Mouse (Mus musculus): ENCODE measurements around the gene Hmbs.
"Not testable (repeated sequence)": the region's sequence is repeated elsewhere in the genome, so short reads cannot be mapped to it uniquely, and the experiment has no call there.

Hmbs gene

DNA sequence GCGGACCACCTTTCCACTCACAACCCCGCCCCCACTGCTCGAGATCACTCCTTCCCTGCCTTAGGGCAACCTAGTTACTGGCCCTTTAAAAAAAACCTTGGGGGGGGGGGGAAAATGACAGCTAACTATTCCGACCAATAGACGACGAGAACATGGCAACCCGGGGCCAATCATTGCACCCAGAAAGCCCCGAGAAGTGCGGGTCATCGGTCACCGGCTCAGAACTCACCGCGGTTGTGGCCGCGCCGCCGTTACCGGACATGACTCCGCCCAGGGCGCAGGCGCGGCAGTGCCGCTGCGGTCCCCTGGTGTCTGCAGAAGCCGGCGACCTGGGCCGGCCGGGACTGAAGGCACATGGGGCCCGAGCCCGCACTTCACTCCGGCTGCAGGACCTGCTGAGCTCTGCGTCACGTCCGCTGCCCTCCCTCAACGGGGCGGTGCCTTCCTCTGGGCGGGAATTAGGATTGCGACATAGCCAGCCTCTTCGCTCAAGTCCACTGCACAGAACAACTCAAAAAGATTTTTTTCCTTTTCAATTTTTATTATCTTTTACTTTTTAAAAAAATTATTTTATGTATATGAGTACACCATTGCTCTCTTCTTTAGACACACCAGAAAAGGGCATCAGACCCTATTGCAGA, at the start of gene Hmbs:
Gene Hmbs (minus strand): TSS at position 448 of the 641 bp plus-strand sequence.
- peak; percentile 93 to 94 for DNase-seq (ENCODE audit: low spot score in 2 of 2)

DNA sequence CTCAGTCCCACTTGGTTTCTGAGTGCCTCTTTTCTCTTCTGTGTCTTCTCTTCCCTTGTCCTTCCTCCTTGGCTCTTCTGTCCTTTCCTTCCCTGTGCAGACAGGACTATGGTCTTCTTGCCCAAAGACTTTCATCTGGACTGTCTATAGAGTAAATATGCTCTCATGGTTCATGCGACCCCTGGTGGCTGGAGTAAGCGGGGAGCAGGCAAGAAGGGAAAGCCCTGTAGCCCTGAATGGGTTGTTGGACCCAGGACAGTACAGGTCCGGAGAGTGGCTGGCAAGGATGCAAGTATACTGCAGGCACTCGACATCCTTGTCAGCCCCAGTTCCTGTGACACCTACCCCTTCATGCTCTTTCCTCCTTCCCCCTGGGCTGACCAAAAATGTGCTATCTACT, 47.4 kb upstream of the Hmbs start:
- peak; percentile 70 to 89 for DNase-seq (ENCODE audit: low spot score in 2 of 2)

DNA sequence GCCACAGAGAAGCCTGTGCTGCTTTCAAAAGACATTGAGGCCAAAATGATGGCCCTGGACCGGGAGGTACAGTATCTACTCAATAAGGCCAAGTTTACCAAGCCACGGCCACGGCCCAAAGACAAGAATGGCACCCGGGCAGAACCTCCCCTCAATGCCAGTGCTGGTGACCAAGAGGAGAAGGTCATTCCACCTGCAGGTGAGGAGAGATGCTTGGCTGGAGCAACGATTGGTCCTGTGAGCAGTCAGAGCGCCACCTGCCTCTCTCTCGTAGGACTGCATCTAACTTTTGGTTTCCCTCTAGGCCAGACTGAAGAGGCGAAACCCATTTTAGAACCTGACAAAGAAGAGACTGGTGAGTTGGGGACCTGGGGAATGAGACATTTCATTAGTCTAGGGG, 45.2 kb upstream of the Hmbs start:
- DNase-seq (ENCODE audit: low spot score in 2 of 2): peak; percentile 51 to 80

DNA sequence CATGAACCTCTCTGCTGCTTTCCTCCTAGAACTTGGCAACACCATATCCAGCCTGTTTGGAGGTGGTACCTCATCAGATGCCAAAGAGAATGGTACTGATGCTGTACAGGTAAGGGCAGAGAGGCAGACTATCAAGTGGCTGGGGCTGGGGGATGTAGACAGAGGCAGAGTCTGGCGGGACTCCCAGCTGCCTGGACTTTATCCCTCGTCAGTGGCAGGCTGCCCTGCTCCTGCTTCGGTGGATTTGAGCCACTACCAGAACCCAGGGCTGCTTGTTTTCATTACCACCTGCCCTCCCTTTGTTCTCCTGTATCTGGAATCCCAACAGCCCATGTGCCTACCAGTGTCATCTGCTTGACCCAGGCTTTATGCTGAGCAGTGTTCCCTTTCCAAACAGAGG, 43.2 kb upstream of the Hmbs start:
- no peak for DNase-seq (ENCODE audit: low spot score in 2 of 2)

DNA sequence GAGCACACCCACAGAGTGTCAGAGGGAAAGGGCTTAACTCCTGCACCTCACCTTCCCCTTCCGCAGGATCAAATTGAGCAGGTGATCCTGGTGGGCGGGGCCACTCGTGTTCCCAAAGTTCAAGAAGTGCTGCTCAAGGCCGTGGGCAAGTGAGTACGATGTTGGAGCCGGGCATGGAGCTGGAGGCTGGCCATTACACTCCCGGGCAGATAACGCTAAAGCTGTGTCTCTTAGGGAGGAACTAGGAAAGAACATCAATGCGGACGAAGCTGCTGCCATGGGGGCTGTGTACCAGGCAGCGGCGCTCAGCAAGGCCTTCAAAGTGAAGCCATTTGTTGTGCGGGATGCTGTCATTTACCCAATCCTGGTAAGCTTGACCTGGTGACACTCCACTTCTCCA, 40.6 kb upstream of the Hmbs start:
- no peak for DNase-seq (ENCODE audit: low spot score in 2 of 2)

DNA sequence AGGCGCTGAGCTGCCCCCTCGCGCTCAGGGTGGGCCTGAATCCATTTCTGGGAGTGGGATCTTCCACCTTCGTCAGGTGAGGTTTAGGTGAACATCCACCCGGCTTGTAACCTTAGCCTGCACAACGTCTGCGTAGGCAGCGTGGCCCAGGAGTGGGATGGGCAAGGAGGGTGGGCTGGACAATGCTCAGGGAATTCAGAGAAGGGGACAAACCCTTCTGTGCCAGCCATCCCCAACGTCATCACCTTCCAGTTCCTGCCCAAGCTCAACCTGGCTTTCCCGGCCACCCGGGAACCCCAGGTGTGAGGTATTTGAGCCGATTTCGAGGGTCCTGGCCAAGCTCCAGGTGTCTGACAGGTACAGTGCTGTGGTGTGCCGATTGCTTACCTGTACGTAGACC, 35.8 kb upstream of the Hmbs start:
- DNase-seq (ENCODE audit: low spot score in 2 of 2): no peak

DNA sequence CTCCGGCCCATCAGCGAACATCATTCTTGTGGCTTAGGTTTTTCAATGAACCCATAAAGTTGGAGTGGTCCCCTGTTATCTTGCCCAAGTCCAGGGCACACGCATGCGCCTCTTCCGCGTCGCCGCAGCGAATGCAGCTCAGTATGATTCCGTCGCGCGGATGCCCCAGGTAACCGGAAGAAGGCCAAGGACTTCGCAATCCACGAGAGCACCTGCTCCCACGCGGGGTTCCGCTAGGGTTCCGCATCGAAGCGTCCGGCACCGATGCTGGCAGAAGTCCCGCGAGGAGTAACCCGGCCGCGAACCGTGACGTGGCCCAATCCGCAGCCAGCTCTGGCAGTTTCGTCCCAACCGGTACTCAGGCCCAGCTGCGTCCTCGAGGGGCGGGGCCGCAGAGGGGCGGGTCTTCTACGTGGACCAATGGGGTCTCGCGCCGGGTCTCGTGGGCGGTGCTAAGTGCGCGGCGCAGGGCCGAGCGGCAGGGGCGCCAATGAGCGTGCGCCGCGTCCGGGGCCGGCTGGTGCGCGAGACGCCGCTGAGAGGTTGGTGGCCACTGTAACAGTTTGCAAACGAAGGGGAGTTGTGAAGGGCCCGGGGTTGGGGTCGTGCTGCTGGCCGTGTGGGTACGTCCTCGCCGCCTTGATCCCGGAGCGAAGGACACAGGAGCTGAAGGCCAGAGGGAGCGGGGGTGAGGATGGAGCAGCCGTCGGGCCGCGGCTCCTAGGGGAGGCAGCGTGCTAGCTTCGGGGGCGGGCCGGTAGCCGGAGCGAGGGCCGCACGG, 35.2 kb upstream of the Hmbs start, which contains the start of gene Hyou1:
Gene Hyou1 (plus strand): TSS at position 437 of the 781 bp plus-strand sequence.
- peak; percentile 99 to 100 for DNase-seq (ENCODE audit: low spot score in 2 of 2)

DNA sequence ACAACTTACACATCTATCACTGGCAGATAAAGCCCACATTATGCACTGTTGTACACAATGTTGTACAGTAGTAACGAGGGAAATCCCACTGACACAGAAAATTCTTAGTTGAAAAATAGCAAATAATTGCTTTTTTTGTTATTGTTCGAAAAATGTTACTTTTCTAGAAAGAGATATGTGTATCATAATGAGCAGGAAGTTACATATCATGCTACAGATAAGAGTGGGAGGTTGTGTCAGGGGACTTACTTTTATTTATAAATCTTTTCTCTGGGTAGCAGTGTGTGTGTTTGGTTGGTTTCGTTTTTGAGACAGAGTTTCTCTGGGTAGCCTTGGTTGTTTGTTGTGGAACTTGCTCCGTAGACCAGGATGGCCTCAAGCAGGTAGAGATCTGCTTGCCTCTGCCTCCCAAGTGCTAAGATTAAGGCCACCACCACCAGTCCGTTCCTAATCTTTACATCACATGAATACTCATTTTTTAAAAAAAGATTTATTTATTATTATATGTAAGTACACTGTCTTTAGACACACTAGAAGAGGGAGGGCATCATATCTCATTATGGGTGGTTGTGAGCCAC, 34.2 kb upstream of the Hmbs start:
- DNase-seq (ENCODE audit: low spot score in 2 of 2): no peak

DNA sequence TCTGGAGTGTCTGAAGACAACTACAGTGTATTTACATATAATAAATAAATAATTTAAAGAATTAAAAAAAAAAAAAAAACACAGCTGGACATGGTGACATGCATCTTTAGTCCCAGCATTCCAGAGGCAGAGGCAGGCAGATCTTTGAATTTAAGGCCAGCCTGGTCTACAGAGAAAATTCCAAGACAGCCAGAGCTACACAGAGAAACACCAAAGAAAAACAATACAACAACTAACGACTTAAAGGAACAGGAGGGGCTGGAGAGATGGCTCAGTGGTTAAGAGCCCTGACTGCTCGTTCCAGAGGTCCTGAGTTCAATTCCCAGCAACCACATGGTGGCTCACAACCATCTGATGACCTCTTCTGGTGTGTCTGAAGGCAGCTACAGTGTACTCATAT, 33.3 kb upstream of the Hmbs start:
- DNase-seq (ENCODE audit: low spot score in 2 of 2): not testable (repeated sequence)

DNA sequence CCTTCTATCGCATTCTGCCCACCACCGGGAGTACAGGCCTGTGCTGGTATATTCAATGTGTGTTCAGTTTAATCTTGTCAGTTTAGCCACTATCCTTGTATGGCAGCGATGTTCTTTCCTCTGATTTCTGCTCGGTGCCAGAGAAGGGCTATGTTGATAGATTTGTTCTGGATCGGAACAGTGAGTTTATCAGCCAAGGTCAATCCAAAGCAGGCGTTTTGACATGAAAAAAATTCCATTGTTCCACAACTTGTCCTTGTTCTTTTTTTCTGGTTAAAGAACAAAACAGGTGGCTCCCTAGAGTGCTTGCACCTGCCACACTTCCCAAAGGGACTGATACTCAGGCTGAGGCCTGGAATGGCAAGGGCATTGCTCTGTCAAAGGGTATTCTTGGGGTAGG, 32.1 kb upstream of the Hmbs start:
- no peak for DNase-seq (ENCODE audit: low spot score in 2 of 2)

DNA sequence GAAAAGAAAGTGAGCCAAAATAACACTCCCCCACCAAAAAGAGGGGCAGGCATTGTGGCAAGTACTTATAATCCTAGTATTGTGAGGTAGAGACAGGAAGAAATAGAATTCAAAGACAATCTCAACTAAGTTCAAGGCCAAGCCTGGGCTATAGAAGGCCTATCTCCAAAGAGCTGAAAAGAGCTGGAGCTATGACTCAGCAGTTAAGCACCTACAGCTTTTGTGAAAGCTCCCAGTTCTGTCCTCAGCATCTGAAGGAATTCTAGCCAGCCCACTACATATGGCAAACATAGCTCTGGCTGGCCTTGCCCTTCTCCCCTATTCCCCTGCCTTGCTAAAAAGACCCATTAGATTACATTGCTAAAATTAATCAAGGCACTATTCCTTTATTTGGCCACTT, 29.4 kb upstream of the Hmbs start:
- DNase-seq (ENCODE audit: low spot score in 2 of 2): no peak

DNA sequence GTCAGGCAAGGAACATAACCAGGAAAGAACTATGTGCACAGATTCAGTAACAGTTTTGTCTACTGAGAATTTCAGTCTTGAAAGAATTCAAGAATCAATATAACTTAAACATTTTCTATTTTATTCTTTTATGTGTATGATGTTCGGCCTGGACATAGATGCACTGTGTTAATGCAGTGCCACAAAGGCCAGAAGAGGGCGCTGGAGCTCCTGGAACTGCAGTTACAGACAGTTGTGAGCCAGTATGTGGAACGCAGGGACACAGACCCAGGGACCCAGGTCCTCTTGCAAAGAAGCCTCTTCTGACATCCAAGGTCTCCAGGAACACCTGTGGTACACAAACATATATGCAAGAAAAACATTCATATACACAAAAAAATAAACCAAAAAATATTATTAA, 20.5 kb upstream of the Hmbs start:
- DNase-seq (ENCODE audit: low spot score in 2 of 2): peak in 1 of 2 experiments; percentile 59

DNA sequence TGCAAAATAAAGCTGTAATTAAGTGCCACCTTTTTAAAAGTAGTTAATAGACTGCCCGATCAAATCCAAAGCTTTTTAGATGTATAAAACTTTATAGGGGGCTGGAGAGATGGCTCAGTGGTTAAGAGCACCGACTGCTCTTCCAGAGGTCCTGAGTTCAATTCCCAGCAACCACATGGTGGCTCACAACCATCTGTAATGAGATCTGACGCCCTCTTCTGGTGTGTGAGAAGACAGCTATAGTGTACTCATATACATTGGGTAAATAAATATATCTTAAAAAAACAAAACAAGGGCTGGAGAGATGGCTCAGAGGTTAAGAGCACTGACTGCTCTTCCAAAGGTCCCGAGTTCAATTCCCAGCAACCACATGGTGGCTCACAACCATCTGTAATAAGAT, 17.9 kb upstream of the Hmbs start:
- DNase-seq (ENCODE audit: low spot score in 2 of 2): not testable (repeated sequence)

DNA sequence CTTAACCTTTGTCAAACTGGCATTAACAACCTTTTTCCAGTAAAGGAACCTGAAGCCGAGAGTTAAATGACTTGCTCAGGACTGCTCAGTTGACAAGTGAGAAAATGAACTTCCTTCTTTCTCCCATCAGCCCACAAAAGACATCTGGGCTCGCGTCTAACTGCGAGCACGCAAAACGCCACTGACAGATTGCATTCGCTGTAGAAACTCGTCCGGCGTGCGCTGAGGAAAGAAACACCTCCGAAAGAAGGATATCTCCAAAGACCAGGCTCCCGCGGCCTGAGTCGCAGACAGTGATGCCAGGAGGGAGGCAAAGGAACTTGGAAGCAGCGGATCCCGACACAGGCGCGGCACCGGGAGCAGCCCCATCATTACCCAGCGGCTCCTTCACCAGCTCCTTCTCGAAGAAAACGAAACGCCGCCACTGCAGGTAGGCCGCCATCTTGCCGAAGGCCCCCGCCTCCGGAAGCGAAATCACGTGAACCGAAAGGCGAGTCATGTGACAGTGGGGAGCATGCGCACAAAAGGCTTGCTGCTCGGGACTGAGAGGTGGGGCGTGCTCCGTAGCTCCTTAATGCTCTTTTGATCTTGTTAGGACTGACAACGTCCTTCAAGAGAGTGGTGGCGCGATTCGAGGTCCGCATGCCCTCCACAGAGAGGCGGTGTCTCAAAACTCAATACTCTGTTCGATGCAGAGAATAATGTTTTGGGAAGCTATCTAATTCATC, 17.3 kb upstream of the Hmbs start, which contains the start of gene Vps11:
Gene Vps11 (minus strand): TSS at position 481 of the 728 bp plus-strand sequence.
- peak; percentile 92 to 97 for DNase-seq (ENCODE audit: low spot score in 2 of 2)

DNA sequence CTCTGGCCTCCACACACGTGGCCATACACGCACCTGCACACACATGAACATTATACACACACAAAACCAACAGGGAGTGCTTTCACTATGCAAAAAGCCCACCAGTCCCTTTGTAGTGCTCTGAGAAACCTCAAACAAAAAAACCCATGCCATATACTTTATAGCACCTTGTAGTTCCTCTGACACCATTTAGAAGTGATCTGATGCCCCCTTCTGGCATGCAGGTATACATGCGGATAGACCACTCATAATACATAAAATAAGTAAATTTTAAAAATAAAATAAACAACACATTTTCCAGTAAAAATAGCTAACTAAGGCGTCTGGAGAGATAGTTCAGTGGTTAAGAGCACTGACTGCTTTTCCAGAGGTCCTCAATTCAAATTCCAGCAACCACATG, 13.2 kb upstream of the Hmbs start:
- DNase-seq (ENCODE audit: low spot score in 2 of 2): peak in 1 of 2 experiments; percentile 60

DNA sequence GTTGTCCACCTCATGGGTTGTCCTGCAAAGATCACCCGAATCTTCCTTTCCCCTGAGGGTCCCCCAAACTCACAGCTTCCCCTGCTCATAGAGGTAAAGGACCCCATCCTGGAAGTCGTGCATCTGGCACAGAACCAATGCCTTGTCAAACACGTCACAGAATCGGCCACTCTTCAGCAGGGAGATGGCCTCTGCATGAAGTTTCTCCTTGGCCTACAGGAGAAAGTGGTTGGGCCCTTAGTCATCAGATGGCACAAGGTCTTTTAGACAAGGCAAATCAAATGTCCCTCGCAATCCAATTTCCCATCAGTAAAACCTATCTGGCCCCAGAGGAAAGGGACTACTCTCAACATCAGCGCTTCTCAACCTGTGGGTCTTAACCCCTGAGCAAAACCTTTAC, 9.1 kb upstream of the Hmbs start:
- no peak for DNase-seq (ENCODE audit: low spot score in 2 of 2)

DNA sequence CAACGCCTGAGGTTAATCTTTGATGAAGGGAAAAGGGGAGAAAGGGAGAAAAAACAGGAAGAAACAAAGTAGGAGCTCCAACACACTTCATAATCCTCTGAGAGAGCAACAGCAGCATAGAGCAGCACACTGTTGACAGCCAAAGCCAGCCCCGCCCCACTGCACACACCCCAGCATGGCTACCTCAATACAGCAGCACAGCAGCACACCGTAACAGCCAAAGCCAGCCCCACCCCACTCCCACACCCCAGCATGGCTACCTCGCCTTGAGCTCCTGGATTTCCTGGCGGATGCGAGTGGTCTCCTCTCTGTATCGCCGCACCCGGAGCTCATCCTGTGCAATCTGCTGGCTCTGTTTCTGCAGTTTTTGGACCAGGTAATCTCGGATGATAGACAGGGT, 8.3 kb upstream of the Hmbs start:
- no peak for DNase-seq (ENCODE audit: low spot score in 2 of 2)

DNA sequence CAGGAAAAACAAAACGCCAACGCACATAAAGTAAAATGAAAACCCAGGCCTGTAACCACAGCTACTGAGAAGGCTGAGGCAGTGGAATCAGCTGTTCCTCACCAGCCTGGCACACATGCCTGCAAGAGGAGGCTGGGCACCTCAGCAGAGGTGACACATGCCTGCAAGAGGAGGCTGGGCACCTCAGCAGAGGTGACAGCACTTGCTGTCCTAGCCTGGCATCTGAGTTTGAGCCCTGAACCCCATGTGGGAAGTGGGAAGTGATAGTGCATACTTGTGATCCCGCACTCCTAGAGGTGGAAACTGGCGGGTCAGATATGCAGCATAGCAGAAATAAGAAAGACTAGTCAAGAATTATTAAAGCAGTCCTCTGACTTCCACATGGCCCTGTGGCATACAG, 7.4 kb upstream of the Hmbs start:
- DNase-seq (ENCODE audit: low spot score in 2 of 2): no peak

DNA sequence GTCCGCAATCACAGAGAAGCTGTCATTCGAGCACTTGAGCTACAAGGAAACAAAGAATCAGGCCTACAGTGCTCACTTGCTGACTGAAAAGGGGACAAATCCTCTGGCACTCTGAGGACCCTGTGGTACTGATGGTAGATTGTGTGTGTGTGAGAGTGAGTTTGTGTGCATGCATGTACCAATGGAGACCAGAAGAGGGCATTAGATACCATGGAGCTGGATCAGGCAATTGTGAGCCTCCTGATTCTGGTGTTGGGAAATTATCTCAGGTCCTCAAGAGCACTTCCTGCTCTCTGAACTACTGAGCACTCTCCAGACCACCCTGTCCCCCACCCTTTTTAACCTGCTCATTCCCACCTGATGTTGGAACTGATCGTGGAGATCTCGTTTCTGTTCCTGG, 4.5 kb upstream of the Hmbs start:
- DNase-seq (ENCODE audit: low spot score in 2 of 2): no peak

DNA sequence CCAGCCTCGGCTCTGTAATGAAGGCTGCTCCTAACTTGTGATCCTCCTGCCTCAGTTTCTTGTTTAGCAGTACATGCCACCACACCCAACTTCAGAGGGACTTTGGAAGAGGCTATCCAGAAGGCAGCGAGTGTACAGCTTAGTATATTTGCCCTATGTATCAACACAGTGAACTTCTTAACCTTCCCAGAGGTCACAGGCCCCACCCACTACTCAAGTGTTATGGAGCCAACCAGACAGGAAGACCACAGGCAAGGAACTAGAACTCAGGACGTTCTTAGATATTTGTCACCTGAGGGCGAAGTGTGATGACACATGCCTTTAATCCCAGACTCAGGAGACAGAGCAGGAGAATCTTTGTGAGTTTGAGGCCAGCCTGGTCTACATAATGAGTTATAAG, 3.6 kb upstream of the Hmbs start:
- no peak for DNase-seq (ENCODE audit: low spot score in 2 of 2)

DNA sequence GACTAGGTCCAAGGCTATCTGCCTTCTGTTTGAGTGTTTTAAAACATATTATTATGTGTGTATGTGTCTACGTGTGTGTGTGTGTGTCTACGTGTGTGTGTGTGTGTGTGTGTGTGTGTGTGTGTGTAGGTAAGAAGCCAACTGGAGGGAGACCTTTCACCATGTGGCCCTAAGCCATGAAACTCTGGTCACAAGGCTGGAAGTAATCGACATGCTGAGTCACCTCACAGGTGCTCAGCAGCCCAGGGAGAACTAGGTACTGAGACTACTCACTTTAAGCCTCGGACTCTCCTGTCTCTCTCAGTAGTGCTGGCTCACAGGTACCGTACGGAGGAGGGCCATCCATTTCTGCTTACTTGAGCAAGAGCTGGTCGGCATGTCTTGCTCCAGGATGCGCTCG, 3.1 kb upstream of the Hmbs start:
- DNase-seq (ENCODE audit: low spot score in 2 of 2): no peak
